Mouse (Mus musculus) left cerebral cortex, postnatal 25 days (tissue): ENCODE measurements around the gene Gnat1. TPM values are rescaled to one million over a fixed set of nuclear protein-coding genes. Genes with fewer than 3 reads are reported as not detected.
A peak's percentile ranks its signal among the peaks of the same experiment; 100 is the strongest.

Source experiments
- DNase-seq, 2 experiments: peaks; one replicate each; pipeline ENCODE4 v3.0.0; 2022; ENCODE audit warnings: low spot score in 2 of 2, mixed read lengths in 1 of 2
- intact Hi-C: fragments of 180-260 bp; cut with DNase I; formaldehyde crosslinking; loops from one replicate; pipeline ENCODE4 v1.15.1; 2025
- total RNA-seq, 2 experiments: library from RNA; stranded (reverse); gene quantifications; 2 replicates each; pipeline ENCODE4 v1.2.3; 2021

The Gnat1 gene
- total RNA-seq, 2 experiments from 2014 or later = 0.18 to 0.21 TPM

- DNase-seq = no peak
Measured at GRCm38 (mm10) chr9:107654585-107654984, 24.9 kb downstream of the Gnat1 start.

GRCm38 (mm10) chr9:107653474-107653873 lies 26.0 kb downstream of the Gnat1 start:
- intact Hi-C loops = no loop called here
- DNase-seq = no peak

More at GRCm38 (mm10) chr9:107654585-107654984, 24.9 kb downstream of the Gnat1 start:
- intact Hi-C loops = no loop called here

GRCm38 (mm10) chr9:107650708-107651481 lies 28.6 kb downstream of the Gnat1 start:
- intact Hi-C loops = loop anchor here (2.0 kb wide), 1 partner anchor 16 kb away; no protein-coding TSS in a partner anchor
- DNase-seq = peak in 1 of 2 experiments; percentile 33

- intact Hi-C loops = loop anchor here (2.0 kb wide), 1 partner anchor 17 kb away; no protein-coding TSS in a partner anchor
- peak in 1 of 2 experiments; percentile 61 for DNase-seq
Measured at GRCm38 (mm10) chr9:107650225-107650624, 29.3 kb downstream of the Gnat1 start.

- intact Hi-C loops = loop anchor here (5.0 kb wide), 1 partner anchor 89 kb away; no protein-coding TSS in a partner anchor
Measured at GRCm38 (mm10) chr9:107648767-107649166, 30.7 kb downstream of the Gnat1 start.

GRCm38 (mm10) chr9:107646975-107647374 lies 32.5 kb downstream of the Gnat1 start:
- intact Hi-C loops = loop anchor here (5.0 kb wide), 1 partner anchor 90 kb away; no protein-coding TSS in a partner anchor

More at GRCm38 (mm10) chr9:107648767-107649166, 30.7 kb downstream of the Gnat1 start:
- no peak for DNase-seq

GRCm38 (mm10) chr9:107645577-107645976 lies 33.9 kb downstream of the Gnat1 start:
- intact Hi-C loops = loop anchor here (1.0 to 5.0 kb wide), 2 partner anchors 31 to 92 kb away; no protein-coding TSS in a partner anchor
- DNase-seq = peak; percentile 74 to 77

More at GRCm38 (mm10) chr9:107646975-107647374, 32.5 kb downstream of the Gnat1 start:
- no peak for DNase-seq

GRCm38 (mm10) chr9:107645153-107645510 lies 34.4 kb downstream of the Gnat1 start:
- no peak for DNase-seq
- intact Hi-C loops = loop anchor here (1.0 to 5.0 kb wide), 2 partner anchors 31 to 92 kb away; no protein-coding TSS in a partner anchor

GRCm38 (mm10) chr9:107644495-107645152 lies 34.9 kb downstream of the Gnat1 start:
- peak; percentile 92 for DNase-seq
- intact Hi-C loops = loop anchor here (1.0 to 5.0 kb wide), 4 partner anchors 18 to 93 kb away; no protein-coding TSS in a partner anchor

- no peak for DNase-seq
- intact Hi-C loops = loop anchor here (1.0 kb wide), 2 partner anchors 17 to 41 kb away; no protein-coding TSS in a partner anchor
Measured at GRCm38 (mm10) chr9:107643544-107644214, 35.8 kb downstream of the Gnat1 start.

- intact Hi-C loops = no loop called here
- no peak for DNase-seq
Measured at GRCm38 (mm10) chr9:107641666-107642065, 37.8 kb downstream of the Gnat1 start.

GRCm38 (mm10) chr9:107640257-107640772 lies 39.2 kb downstream of the Gnat1 start:
- peak in 1 of 2 experiments; percentile 52 for DNase-seq
- intact Hi-C loops = no loop called here

GRCm38 (mm10) chr9:107637070-107637469 lies 42.4 kb downstream of the Gnat1 start:
- DNase-seq = no peak
- intact Hi-C loops = no loop called here

- intact Hi-C loops = no loop called here
- DNase-seq = peak; percentile 90 to 97
Measured at GRCm38 (mm10) chr9:107635279-107636028, 44.1 kb downstream of the Gnat1 start, which contains the start of gene Gnai2. Gene Gnai2, minus strand, starts transcription at chr9:107635367.

GRCm38 (mm10) chr9:107634406-107635278 lies 44.9 kb downstream of the Gnat1 start:
- no peak for DNase-seq
- intact Hi-C loops = no loop called here

- no peak for DNase-seq
- intact Hi-C loops = no loop called here
Measured at GRCm38 (mm10) chr9:107633661-107634405, 45.7 kb downstream of the Gnat1 start.

- peak; percentile 82 to 84 for DNase-seq
- intact Hi-C loops = no loop called here
Measured at GRCm38 (mm10) chr9:107633091-107633660, 46.3 kb downstream of the Gnat1 start.
